Mouse (Mus musculus): ENCODE data around the gene AW209491. TPM values are rescaled to one million over a fixed set of nuclear protein-coding genes. Genes with fewer than 3 reads are reported as not detected.

AW209491 gene
- 25.3 and 29.6 TPM in 2 replicates for polyA plus RNA-seq (2014; fragmentation: Nextera tagmentation; extraction: Ambion mirVana)

- H3K4me1 ChIP-seq (ENCODE audit: control insufficient read depth, insufficient read depth, low read length): 0 out of 2 replicates have a peak, but pooled peaks cover 3% of the 10 kb centered on the region
- 2% methylated on average over 29 of the region's 29 CpGs for WGBS
- peak within 1 kb of the TSS; percentile 63 for H3K4me3 ChIP-seq (ENCODE audit: low read depth, low read length)
- peak within 1 kb of the TSS; percentile 71 for H3K4me2 ChIP-seq (ENCODE audit: low read depth)
- H3K27ac ChIP-seq (ENCODE audit: low read depth, low read length): 0 out of 2 replicates have a peak within 1 kb of the TSS, but pooled peaks have one; percentile 6
- no peaks in the 10 kb centered on the region for H3K27me3 ChIP-seq (ENCODE audit: control insufficient read depth, insufficient read depth, low read length)
- DNase-seq (ENCODE audit: low spot score) (peak; percentile 92), ATAC-seq (ENCODE audit: insufficient read depth, low FRiP score, low TSS enrichment) (peak; percentile 90)
- H3K36me3 ChIP-seq (ENCODE audit: control insufficient read depth, insufficient read depth, low read length): peaks cover 2% of the 10 kb centered on the region; the same call in 1 of the 2 replicates
- no peaks in the 10 kb centered on the region for H3K9me3 ChIP-seq (ENCODE audit: control insufficient read depth, low read length)
- peak within 1 kb of the TSS; percentile 80 for H3K9ac ChIP-seq (ENCODE audit: low read length)
Observed at GRCm38 (mm10) chr13:14629726-14630641, at the start of gene AW209491. Gene AW209491 (plus strand): TSS chr13:14630154.

GRCm38 (mm10) chr13:14580392-14580791, 49.6 kb upstream of the AW209491 start:
- Histone ChIP-seq H3K4me3 (ENCODE audit: low read depth, low read length) (no peak overlapping the region), H3K27ac (ENCODE audit: low read depth, low read length) (no peak overlapping the region), H3K9me3 (ENCODE audit: control insufficient read depth, low read length) (no peaks in the 10 kb centered on the region), H3K9ac (ENCODE audit: low read length) (no peak overlapping the region), H3K27me3 (ENCODE audit: control insufficient read depth, insufficient read depth, low read length) (no peaks in the 10 kb centered on the region), H3K36me3 (ENCODE audit: control insufficient read depth, insufficient read depth, low read length) (no peaks in the 10 kb centered on the region), H3K4me2 (ENCODE audit: low read depth) (no peak overlapping the region), H3K4me1 (ENCODE audit: control insufficient read depth, insufficient read depth, low read length) (no peaks in the 10 kb centered on the region)
- no peak for ATAC-seq (ENCODE audit: insufficient read depth, low FRiP score, low TSS enrichment)
- DNase-seq (ENCODE audit: low spot score): no peak
- WGBS: 77% methylated on average over 3 of the region's 3 CpGs

GRCm38 (mm10) chr13:14602744-14603143, 27.2 kb upstream of the AW209491 start:
- Histone ChIP-seq H3K27ac (ENCODE audit: low read depth, low read length) (no peak overlapping the region), H3K9me3 (ENCODE audit: control insufficient read depth, low read length) (no peaks in the 10 kb centered on the region), H3K9ac (ENCODE audit: low read length) (no peak overlapping the region), H3K4me3 (ENCODE audit: low read depth, low read length) (no peak overlapping the region), H3K4me1 (ENCODE audit: control insufficient read depth, insufficient read depth, low read length) (no peaks in the 10 kb centered on the region), H3K27me3 (ENCODE audit: control insufficient read depth, insufficient read depth, low read length) (no peaks in the 10 kb centered on the region), H3K4me2 (ENCODE audit: low read depth) (no peak overlapping the region), H3K36me3 (ENCODE audit: control insufficient read depth, insufficient read depth, low read length) (no peaks in the 10 kb centered on the region)
- ATAC-seq (ENCODE audit: insufficient read depth, low FRiP score, low TSS enrichment): no peak
- DNase-seq (ENCODE audit: low spot score): no peak
- 81% methylated on average over 2 of the region's 2 CpGs for WGBS

- Histone ChIP-seq H3K27me3 (ENCODE audit: control insufficient read depth, insufficient read depth, low read length) (no peaks in the 10 kb centered on the region), H3K27ac (ENCODE audit: low read depth, low read length) (no peak overlapping the region), H3K4me1 (ENCODE audit: control insufficient read depth, insufficient read depth, low read length) (peaks cover 3% of the 10 kb centered on the region; the same call in 1 of the 2 replicates), H3K9ac (ENCODE audit: low read length) (no peak overlapping the region), H3K36me3 (ENCODE audit: control insufficient read depth, insufficient read depth, low read length) (no peaks in the 10 kb centered on the region), H3K9me3 (ENCODE audit: control insufficient read depth, low read length) (no peaks in the 10 kb centered on the region), H3K4me2 (ENCODE audit: low read depth) (no peak overlapping the region), H3K4me3 (ENCODE audit: low read depth, low read length) (no peak overlapping the region)
- no peak for DNase-seq (ENCODE audit: low spot score)
- ATAC-seq (ENCODE audit: insufficient read depth, low FRiP score, low TSS enrichment): no peak
Observed at GRCm38 (mm10) chr13:14607616-14608015, 22.3 kb upstream of the AW209491 start.

- Histone ChIP-seq H3K4me3 (ENCODE audit: low read depth, low read length) (peak overlapping the region; percentile 91), H3K4me2 (ENCODE audit: low read depth) (peak overlapping the region; percentile 37), H3K36me3 (ENCODE audit: control insufficient read depth, insufficient read depth, low read length) (peaks cover 4% of the 10 kb centered on the region), H3K27me3 (ENCODE audit: control insufficient read depth, insufficient read depth, low read length) (no peaks in the 10 kb centered on the region), H3K27ac (ENCODE audit: low read depth, low read length) (no peak overlapping the region), H3K9me3 (ENCODE audit: control insufficient read depth, low read length) (no peaks in the 10 kb centered on the region), H3K4me1 (ENCODE audit: control insufficient read depth, insufficient read depth, low read length) (peaks cover 3% of the 10 kb centered on the region; the same call in 1 of the 2 replicates), H3K9ac (ENCODE audit: low read length) (peak overlapping the region; percentile 71)
- 7% methylated on average over 10 of the region's 10 CpGs for WGBS
- DNase-seq (ENCODE audit: low spot score) (no peak), ATAC-seq (ENCODE audit: insufficient read depth, low FRiP score, low TSS enrichment) (peak; percentile 72)
Observed at GRCm38 (mm10) chr13:14612463-14612862, 17.5 kb upstream of the AW209491 start.

- Histone ChIP-seq H3K27ac (ENCODE audit: low read depth, low read length) (no peak within 1 kb of the TSS), H3K9me3 (ENCODE audit: control insufficient read depth, low read length) (no peaks in the 10 kb centered on the region), H3K9ac (ENCODE audit: low read length) (peak within 1 kb of the TSS; percentile 89), H3K4me1 (ENCODE audit: control insufficient read depth, insufficient read depth, low read length) (peaks cover 3% of the 10 kb centered on the region; the same call in 1 of the 2 replicates), H3K4me2 (ENCODE audit: low read depth) (peak within 1 kb of the TSS; percentile 68), H3K4me3 (ENCODE audit: low read depth, low read length) (peak within 1 kb of the TSS; percentile 91), H3K27me3 (ENCODE audit: control insufficient read depth, insufficient read depth, low read length) (no peaks in the 10 kb centered on the region), H3K36me3 (ENCODE audit: control insufficient read depth, insufficient read depth, low read length) (peaks cover 4% of the 10 kb centered on the region)
- WGBS: under 1% methylated on average over 42 of the region's 42 CpGs
- ATAC-seq (ENCODE audit: insufficient read depth, low FRiP score, low TSS enrichment) (peak; percentile 97), DNase-seq (ENCODE audit: low spot score) (peak; percentile 99)
Observed at GRCm38 (mm10) chr13:14612926-14613529, 16.9 kb upstream of the AW209491 start, which contains the start of the genes Mrpl32 and Psma2. Gene Mrpl32 (minus strand): TSS chr13:14613165. Gene Psma2 (plus strand): TSS chr13:14613240.

- Histone ChIP-seq H3K4me3 (ENCODE audit: low read depth, low read length) (peak overlapping the region; percentile 91), H3K27ac (ENCODE audit: low read depth, low read length) (no peak overlapping the region), H3K27me3 (ENCODE audit: control insufficient read depth, insufficient read depth, low read length) (no peaks in the 10 kb centered on the region), H3K9ac (ENCODE audit: low read length) (peak overlapping the region; percentile 89), H3K36me3 (ENCODE audit: control insufficient read depth, insufficient read depth, low read length) (peaks cover 4% of the 10 kb centered on the region), H3K4me2 (ENCODE audit: low read depth) (peak overlapping the region; percentile 68), H3K4me1 (ENCODE audit: control insufficient read depth, insufficient read depth, low read length) (peaks cover 3% of the 10 kb centered on the region; the same call in 1 of the 2 replicates), H3K9me3 (ENCODE audit: control insufficient read depth, low read length) (no peaks in the 10 kb centered on the region)
- WGBS: under 1% methylated on average over 9 of the region's 9 CpGs
- ATAC-seq (ENCODE audit: insufficient read depth, low FRiP score, low TSS enrichment) (no peak), DNase-seq (ENCODE audit: low spot score) (no peak)
Observed at GRCm38 (mm10) chr13:14613553-14613952, 16.4 kb upstream of the AW209491 start.

- Histone ChIP-seq H3K27ac (ENCODE audit: low read depth, low read length) (no peak overlapping the region), H3K9ac (ENCODE audit: low read length) (no peak overlapping the region), H3K27me3 (ENCODE audit: control insufficient read depth, insufficient read depth, low read length) (no peaks in the 10 kb centered on the region), H3K4me2 (ENCODE audit: low read depth) (no peak overlapping the region), H3K9me3 (ENCODE audit: control insufficient read depth, low read length) (no peaks in the 10 kb centered on the region), H3K4me3 (ENCODE audit: low read depth, low read length) (no peak overlapping the region), H3K36me3 (ENCODE audit: control insufficient read depth, insufficient read depth, low read length) (peaks cover 6% of the 10 kb centered on the region), H3K4me1 (ENCODE audit: control insufficient read depth, insufficient read depth, low read length) (no peaks in the 10 kb centered on the region)
- DNase-seq (ENCODE audit: low spot score) (peak; percentile 46), ATAC-seq (ENCODE audit: insufficient read depth, low FRiP score, low TSS enrichment) (peak; percentile 48; the same call in 1 of the 2 replicates)
- 51% methylated on average over 2 of the region's 2 CpGs for WGBS
Observed at GRCm38 (mm10) chr13:14618724-14619123, 11.2 kb upstream of the AW209491 start.
